Mouse (Mus musculus) spleen, adult 18-20 months (tissue): ENCODE data around the gene Rab12.
"Not testable (repeated sequence)": the region's sequence is repeated elsewhere in the genome, so short reads cannot be mapped to it uniquely, and the experiment has no call there.

Experiments used
- DNase-seq, 2 experiments: peaks; one replicate each; pipeline ENCODE4 v3.0.0; 2022; ENCODE audit warnings: mixed read lengths in 2 of 2

The Rab12 gene

GRCm38 (mm10) chr17:66519554-66520553, at the start of gene Rab12:
Gene Rab12 (minus strand): TSS chr17:66519729.
- peak; percentile 76 to 89 for DNase-seq

GRCm38 (mm10) chr17:66564213-66564612, 44.7 kb upstream of the Rab12 start:
- DNase-seq, result no peak

- no peak for DNase-seq
Measured at GRCm38 (mm10) chr17:66563551-66563950, 44.0 kb upstream of the Rab12 start.

- no peak for DNase-seq
Measured at GRCm38 (mm10) chr17:66561380-66561779, 41.9 kb upstream of the Rab12 start.

- DNase-seq, result peak in 1 of 2 experiments; percentile 9
Measured at GRCm38 (mm10) chr17:66558404-66559317, 39.1 kb upstream of the Rab12 start.

GRCm38 (mm10) chr17:66552690-66553089, 33.2 kb upstream of the Rab12 start:
- DNase-seq, result no peak

GRCm38 (mm10) chr17:66550486-66550885, 31.0 kb upstream of the Rab12 start:
- no peak for DNase-seq

- no peak for DNase-seq
Measured at GRCm38 (mm10) chr17:66532285-66532684, 12.8 kb upstream of the Rab12 start.

GRCm38 (mm10) chr17:66523396-66523795, 3.9 kb upstream of the Rab12 start:
- no peak for DNase-seq

- DNase-seq, result not testable (repeated sequence)
Measured at GRCm38 (mm10) chr17:66522631-66523030, 3.1 kb upstream of the Rab12 start.

- DNase-seq, result no peak
Measured at GRCm38 (mm10) chr17:66518877-66519553, 514 bp downstream of the Rab12 start.

- no peak for DNase-seq
Measured at GRCm38 (mm10) chr17:66516953-66517352, 2.6 kb downstream of the Rab12 start.

- DNase-seq, result no peak
Measured at GRCm38 (mm10) chr17:66514288-66514995, 5.1 kb downstream of the Rab12 start.

GRCm38 (mm10) chr17:66512202-66512956, 7.2 kb downstream of the Rab12 start:
- no peak for DNase-seq

- DNase-seq, result no peak
Measured at GRCm38 (mm10) chr17:66510221-66510683, 9.3 kb downstream of the Rab12 start.

- DNase-seq, result no peak
Measured at GRCm38 (mm10) chr17:66507049-66507954, 12.2 kb downstream of the Rab12 start.

GRCm38 (mm10) chr17:66504964-66505363, 14.6 kb downstream of the Rab12 start:
- DNase-seq, result no peak

GRCm38 (mm10) chr17:66504248-66504647, 15.3 kb downstream of the Rab12 start:
- DNase-seq, result no peak

- DNase-seq, result no peak
Measured at GRCm38 (mm10) chr17:66503466-66503865, 16.1 kb downstream of the Rab12 start.

- DNase-seq, result no peak
Measured at GRCm38 (mm10) chr17:66502865-66503264, 16.7 kb downstream of the Rab12 start.
